Mouse (Mus musculus) CH12.LX (cell line): ENCODE measurements around the gene Sun1. TPM values are rescaled to one million over a fixed set of nuclear protein-coding genes. Genes with fewer than 3 reads are reported as not detected.

Source experiments
- DNase-seq: peaks from one replicate; pipeline ENCODE4 v3.0.0-alpha.2; 2013; ENCODE audit errors: extremely low read depth
- H3K27ac ChIP-seq: 2 replicates; pipeline ENCODE4 v1.5.1; 2012; ENCODE audit warnings: low read depth, mild to moderate bottlenecking, control low read depth, moderate library complexity; ENCODE audit not compliant: insufficient read depth
- H3K27me3 ChIP-seq: replicated peaks from 2 replicates; pipeline ENCODE3; 2012; ENCODE audit warnings: inconsistent platforms
- H3K36me3 ChIP-seq, 2 experiments: replicated peaks in 1 of 2; 2 replicates each; pipeline versions ENCODE3 to v1.6.1; 2012; ENCODE audit warnings: inconsistent platforms in 1 of 2, low read length in 1 of 2, mild to moderate bottlenecking in 1 of 2, mixed read lengths in 1 of 2, moderate library complexity in 1 of 2; ENCODE audit not compliant: control insufficient read depth in 1 of 2, insufficient read depth in 1 of 2
- H3K4me1 ChIP-seq, 2 experiments: 2 replicates each; pipeline ENCODE4 v1.6.1; 2012; ENCODE audit warnings: inconsistent platforms in 1 of 2, moderate library complexity in 1 of 2; ENCODE audit not compliant: insufficient read depth in 2 of 2, control insufficient read depth in 1 of 2
- H3K4me2 ChIP-seq: 2 replicates; pipeline ENCODE4 v1.6.1; 2012; ENCODE audit warnings: low read depth, mild to moderate bottlenecking, control low read depth; ENCODE audit not compliant: poor library complexity, insufficient read depth, severe bottlenecking
- H3K4me3 ChIP-seq, 3 experiments: fragments of 150-350 bp in 1 of 3; sonication (generic) in 1 of 3; replicated peaks in 1 of 3; 2 replicates each; pipeline versions ENCODE3 to v1.5.1; 2011 to 2012; ENCODE audit warnings: low read depth in 2 of 3, low read length in 2 of 3, mild to moderate bottlenecking in 2 of 3, moderate library complexity in 2 of 3, control low read depth in 1 of 3, improper control_type of control experiment in 1 of 3, inconsistent platforms in 1 of 3, mixed read lengths in 1 of 3; ENCODE audit not compliant: poor library complexity in 1 of 3
- H3K79me2 ChIP-seq: replicated peaks from 2 replicates; pipeline ENCODE4 v1.6.1; 2012; ENCODE audit warnings: mild to moderate bottlenecking, moderate library complexity; ENCODE audit not compliant: control insufficient read depth, poor library complexity, insufficient read depth, severe bottlenecking; ENCODE audit errors: extremely low read depth
- H3K9ac ChIP-seq: 2 replicates; pipeline ENCODE4 v1.6.1; 2012; ENCODE audit warnings: low read depth, mild to moderate bottlenecking, control low read depth, moderate library complexity; ENCODE audit not compliant: insufficient read depth
- H3K9me3 ChIP-seq: replicated peaks from 2 replicates; pipeline ENCODE3; 2012; ENCODE audit warnings: low read length, inconsistent platforms, mixed read lengths
- BHLHE40 ChIP-seq: IDR thresholded peaks from 2 replicates; pipeline ENCODE4 v1.6.1; 2011; ENCODE audit warnings: mild to moderate bottlenecking, low read depth, low read length, improper control_type of control experiment
- CHD1 ChIP-seq: IDR thresholded peaks from 2 replicates; pipeline ENCODE4 v1.6.1; 2012; ENCODE audit warnings: low read depth, low read length, improper control_type of control experiment, inconsistent platforms
- CHD2 ChIP-seq: IDR thresholded peaks from 2 replicates; pipeline ENCODE4 v1.6.1; 2011; ENCODE audit warnings: low read length, improper control_type of control experiment
- E2F4 ChIP-seq: IDR thresholded peaks from 2 replicates; pipeline ENCODE4 v1.6.1; 2011; ENCODE audit warnings: low read depth, low read length, improper control_type of control experiment; ENCODE audit not compliant: insufficient replicate concordance
- ELF1 ChIP-seq: IDR thresholded peaks from 2 replicates; pipeline ENCODE4 v1.6.1; 2014; ENCODE audit warnings: low read depth, mild to moderate bottlenecking, inconsistent platforms, low read length, improper control_type of control experiment
- EP300 ChIP-seq: IDR thresholded peaks from 2 replicates; pipeline ENCODE4 v1.6.1; 2011; ENCODE audit warnings: low read length, improper control_type of control experiment
- ETS1 ChIP-seq: conservative IDR thresholded peaks from 2 replicates; pipeline ENCODE4 v1.6.1; 2012; ENCODE audit warnings: low read depth, mild to moderate bottlenecking, inconsistent platforms, low read length, improper control_type of control experiment, moderate library complexity
- GABPA ChIP-seq: IDR thresholded peaks from 2 replicates; pipeline ENCODE4 v1.6.1; 2012; ENCODE audit warnings: low read depth, low read length, improper control_type of control experiment, inconsistent platforms; ENCODE audit not compliant: insufficient replicate concordance
- HCFC1 ChIP-seq: IDR thresholded peaks from 2 replicates; pipeline ENCODE4 v1.6.1; 2012; ENCODE audit warnings: low read depth, mild to moderate bottlenecking, inconsistent platforms, low read length, improper control_type of control experiment
- IRF4 ChIP-seq: IDR thresholded peaks from 2 replicates; pipeline ENCODE4 v1.6.1; 2014; ENCODE audit warnings: low read depth, mild to moderate bottlenecking, inconsistent platforms, low read length, improper control_type of control experiment
- JUND ChIP-seq: conservative IDR thresholded peaks from 2 replicates; pipeline ENCODE4 v1.6.1; 2011; ENCODE audit warnings: low read depth, low read length, improper control_type of control experiment
- KAT2A ChIP-seq: IDR thresholded peaks from 2 replicates; pipeline ENCODE4 v1.6.1; 2012; ENCODE audit warnings: low read length, improper control_type of control experiment, inconsistent platforms; ENCODE audit not compliant: insufficient replicate concordance
- MAZ ChIP-seq: IDR thresholded peaks from 2 replicates; pipeline ENCODE4 v1.6.1; 2012; ENCODE audit warnings: low read depth, mild to moderate bottlenecking, inconsistent platforms, low read length, improper control_type of control experiment, moderate library complexity
- MEF2A ChIP-seq: IDR thresholded peaks from 2 replicates; pipeline ENCODE4 v1.6.1; 2014; ENCODE audit warnings: low read depth, mild to moderate bottlenecking, inconsistent platforms, low read length, improper control_type of control experiment, borderline replicate concordance
- MXI1 ChIP-seq: IDR thresholded peaks from 2 replicates; pipeline ENCODE4 v1.6.1; 2011; ENCODE audit warnings: mild to moderate bottlenecking, low read depth, low read length, improper control_type of control experiment
- NELFE ChIP-seq: IDR thresholded peaks from 2 replicates; pipeline ENCODE4 v1.6.1; 2011; ENCODE audit warnings: low read depth, low read length, improper control_type of control experiment
- PAX5 ChIP-seq: IDR thresholded peaks from 2 replicates; pipeline ENCODE4 v1.6.1; 2012; ENCODE audit warnings: low read length, inconsistent platforms, mixed read lengths
- RAD21 ChIP-seq: IDR thresholded peaks from 2 replicates; pipeline ENCODE4 v1.6.1; 2011; ENCODE audit warnings: low read depth, mild to moderate bottlenecking, low read length, improper control_type of control experiment, moderate library complexity
- RCOR1 ChIP-seq: conservative IDR thresholded peaks from 2 replicates; pipeline ENCODE4 v1.6.1; 2012; ENCODE audit warnings: low read depth, mild to moderate bottlenecking, inconsistent platforms, low read length, improper control_type of control experiment
- UBTF ChIP-seq: IDR thresholded peaks from 2 replicates; pipeline ENCODE4 v1.6.1; 2012; ENCODE audit warnings: low read depth, mild to moderate bottlenecking, inconsistent platforms, low read length, improper control_type of control experiment, moderate library complexity
- USF1 ChIP-seq: IDR thresholded peaks from 2 replicates; pipeline ENCODE4 v1.6.1; 2014; ENCODE audit warnings: low read depth, mild to moderate bottlenecking, inconsistent platforms, low read length, improper control_type of control experiment
- ZC3H11A ChIP-seq: IDR thresholded peaks from 2 replicates; pipeline ENCODE4 v1.6.1; 2012; ENCODE audit warnings: low read depth, mild to moderate bottlenecking, inconsistent platforms, low read length, improper control_type of control experiment
- dilution Hi-C: fragments of 300-500 bp; cut with MboI; formaldehyde crosslinking; loops from 2 replicates; pipeline ENCODE4 v1.14.3; 2020; ENCODE audit warnings: low sequenced_read_pairs; ENCODE audit not compliant: extremely low pct_unique_long_range_greater_than_20kb, extremely low pct_ligation_motif_present
- in situ Hi-C: fragments of 300-500 bp; cut with MboI; formaldehyde crosslinking; loops from 3 replicates; pipeline ENCODE4 v1.14.3; 2019; ENCODE audit warnings: low sequenced_read_pairs, low pct_ligation_motif_present, low pct_unique_long_range_greater_than_20kb, mixed read lengths
- polyA plus RNA-seq: library from polyadenylated mRNA; unstranded; fragments of >175 nt; gene quantifications from 2 replicates; pipeline ENCODE4 v1.2.1, GENCODE M21; 2012; ENCODE audit warnings: low read depth; ENCODE audit not compliant: insufficient read length
- total RNA-seq, 2 experiments: library from RNA; depleted of rRNA; stranded (reverse); fragments of 300-350 nt in 1 of 2; fragments of >200 nt in 1 of 2; gene quantifications; 2 replicates each; pipeline ENCODE4 v1.2.3; 2012 to 2014

Gene Sun1
- total and polyA plus RNA-seq, 3 experiments, result 10.1 to 18.5 (median 12.9) TPM

GRCm38 (mm10) chr5:139291811-139292560 is 91.5 kb downstream of the Sun1 start:
- Histone ChIP-seq H3K27me3 (no peaks in the 10 kb centered on the region), H3K9me3 (peaks cover 63% of the 10 kb centered on the region), H3K4me2 (no peak overlapping the region), H3K27ac (no peak overlapping the region), H3K36me3 (peaks cover 58 to 87% of the 10 kb centered on the region in 2 experiments), H3K4me3 (no peak overlapping the region), H3K9ac (no peak overlapping the region), H3K4me1 (peaks cover 18 to 80% of the 10 kb centered on the region in 2 experiments), H3K79me2 (no peaks in the 10 kb centered on the region)
- dilution Hi-C loops, result no loop called here
- in situ Hi-C loops, result no loop called here
- no peak for DNase-seq
- TF ChIP-seq RAD21 (no peak), BHLHE40 (no peak), E2F4 (no peak), GABPA (no peak), UBTF (no peak), USF1 (no peak), HCFC1 (no peak), MXI1 (no peak)

- peaks cover 52 to 80% of the 10 kb centered on the region in 2 experiments for H3K36me3 ChIP-seq
- peak overlapping the region; percentile 64 for H3K27ac ChIP-seq
- H3K4me1 ChIP-seq, result peaks cover 27 to 86% of the 10 kb centered on the region in 2 experiments
- TF ChIP-seq RCOR1 (no peak), IRF4 (peak; percentile 34; the same call in 1 of the 2 replicates), MAZ (no peak), PAX5 (no peak), CHD2 (no peak), KAT2A (no peak), USF1 (peak; percentile 32), EP300 (peak; percentile 42; the same call in 1 of the 2 replicates), CHD1 (no peak), GABPA (no peak), ZC3H11A (no peak), ETS1 (peak; percentile 36; the same call in 1 of the 2 replicates), JUND (no peak), NELFE (no peak), BHLHE40 (peak; percentile 38; the same call in 1 of the 2 replicates), MEF2A (peak; percentile 64), UBTF (no peak), ELF1 (no peak)
- H3K4me2 ChIP-seq, result no peak overlapping the region
- in situ Hi-C loops, result no loop called here
- dilution Hi-C loops, result no loop called here
- DNase-seq, result no peak
- no peaks in the 10 kb centered on the region for H3K79me2 ChIP-seq
- H3K4me3 ChIP-seq, result no peak overlapping the region
- no peaks in the 10 kb centered on the region for H3K27me3 ChIP-seq
- no peak overlapping the region for H3K9ac ChIP-seq
- H3K9me3 ChIP-seq, result peaks cover 55% of the 10 kb centered on the region
Measured at GRCm38 (mm10) chr5:139294089-139294488, 93.7 kb downstream of the Sun1 start.
